Mouse (Mus musculus): ENCODE measurements around the gene Jmjd6. TPM values are rescaled to one million over a fixed set of nuclear protein-coding genes. Genes with fewer than 3 reads are reported as not detected.
A peak's percentile ranks its signal among the peaks of the same experiment; 100 is the strongest.

Gene Jmjd6
- total and polyA plus RNA-seq, 3 experiments: 106 to 116 (median 109) TPM

- peak within 1 kb of the TSS; percentile 92 for H3K27ac ChIP-seq (ENCODE audit: insufficient read depth, low read depth)
- H3K79me2 ChIP-seq (replicated peaks; ENCODE audit: control insufficient read depth, extremely low read depth, insufficient read depth, poor library complexity, severe bottlenecking): peaks cover 40% of the 10 kb centered on the region
- TF ChIP-seq TBP (conservative IDR thresholded peaks at IDR 0.05; ENCODE audit: low read depth, low read length) (peak; percentile 98), UBTF (IDR thresholded peaks at IDR 0.05; ENCODE audit: low read depth, low read length) (peak; percentile 70), ETS1 (conservative IDR thresholded peaks at IDR 0.05; ENCODE audit: low read depth, low read length) (no peak), POLR2A (IDR thresholded peaks at IDR 0.05; ENCODE audit: low read depth, low read length) (peak; percentile 99), ZC3H11A (IDR thresholded peaks at IDR 0.05; ENCODE audit: low read depth, low read length) (no peak), ZNF384 (IDR thresholded peaks at IDR 0.05; ENCODE audit: low read depth, low read length) (no peak)
- H3K9ac ChIP-seq (ENCODE audit: insufficient read depth, low read depth): peak within 1 kb of the TSS; percentile 92
- H3K4me3 ChIP-seq (replicated peaks in 1 of 3; ENCODE audit: low read depth in 2 of 3, low read length in 2 of 3, poor library complexity in 1 of 3): peak within 1 kb of the TSS; percentile 88 to 95 (median 92)
- H3K4me2 ChIP-seq (ENCODE audit: insufficient read depth, low read depth, poor library complexity, severe bottlenecking): peak within 1 kb of the TSS; percentile 97
- peaks cover 0 to 32% of the 10 kb centered on the region in 2 experiments; a peak in 2 of 4 replicates for H3K4me1 ChIP-seq (ENCODE audit: control insufficient read depth in 1 of 2, insufficient read depth in 2 of 2)
- in situ Hi-C loops (cut with MboI; ENCODE audit: low pct_ligation_motif_present, low pct_unique_long_range_greater_than_20kb, low sequenced_read_pairs): no loop called here
- dilution Hi-C loops (cut with MboI; ENCODE audit: extremely low pct_ligation_motif_present, extremely low pct_unique_long_range_greater_than_20kb, low sequenced_read_pairs): no loop called here
- peak; percentile 95 for DNase-seq (ENCODE audit: extremely low read depth)
- no peaks in the 10 kb centered on the region for H3K9me3 ChIP-seq (replicated peaks; ENCODE audit: low read length)
- peaks cover 26 to 44% of the 10 kb centered on the region in 2 experiments for H3K36me3 ChIP-seq (replicated peaks in 1 of 2; ENCODE audit: control insufficient read depth in 1 of 2, insufficient read depth in 1 of 2, low read length in 1 of 2)
- H3K27me3 ChIP-seq (replicated peaks): no peaks in the 10 kb centered on the region
Measured at GRCm38 (mm10) chr11:116852891-116853511, 9.8 kb upstream of the Jmjd6 start, which contains the start of gene Srsf2. Gene Srsf2 (minus strand): TSS chr11:116853094.

- dilution Hi-C loops (cut with MboI; ENCODE audit: extremely low pct_ligation_motif_present, extremely low pct_unique_long_range_greater_than_20kb, low sequenced_read_pairs): no loop called here
- DNase-seq (ENCODE audit: extremely low read depth): peak; percentile 58
Measured at GRCm38 (mm10) chr11:116852291-116852890, 9.1 kb upstream of the Jmjd6 start, which contains the start of gene Mfsd11. Gene Mfsd11 (plus strand): TSS chr11:116852440.

GRCm38 (mm10) chr11:116851576-116852290, 8.5 kb upstream of the Jmjd6 start:
- H3K9me3 ChIP-seq (replicated peaks; ENCODE audit: low read length): no peaks in the 10 kb centered on the region
- no peaks in the 10 kb centered on the region for H3K27me3 ChIP-seq (replicated peaks)
- H3K9ac ChIP-seq (ENCODE audit: insufficient read depth, low read depth): peak overlapping the region; percentile 92
- H3K36me3 ChIP-seq (replicated peaks in 1 of 2; ENCODE audit: control insufficient read depth in 1 of 2, insufficient read depth in 1 of 2, low read length in 1 of 2): peaks cover 29 to 50% of the 10 kb centered on the region in 2 experiments
- TF ChIP-seq POLR2A (IDR thresholded peaks at IDR 0.05; ENCODE audit: low read depth, low read length) (peak; percentile 46), JUN (IDR thresholded peaks at IDR 0.05; ENCODE audit: insufficient read depth, low read depth, low read length) (no peak)
- peak overlapping the region; percentile 83 for H3K4me2 ChIP-seq (ENCODE audit: insufficient read depth, low read depth, poor library complexity, severe bottlenecking)
- dilution Hi-C loops (cut with MboI; ENCODE audit: extremely low pct_ligation_motif_present, extremely low pct_unique_long_range_greater_than_20kb, low sequenced_read_pairs) (no loop called here), in situ Hi-C loops (cut with MboI; ENCODE audit: low pct_ligation_motif_present, low pct_unique_long_range_greater_than_20kb, low sequenced_read_pairs) (no loop called here)
- peaks cover 2 to 45% of the 10 kb centered on the region in 2 experiments; a peak in 2 of 4 replicates for H3K4me1 ChIP-seq (ENCODE audit: control insufficient read depth in 1 of 2, insufficient read depth in 2 of 2)
- H3K4me3 ChIP-seq (replicated peaks in 1 of 3; ENCODE audit: low read depth in 2 of 3, low read length in 2 of 3, poor library complexity in 1 of 3): peak overlapping the region; percentile 88 to 95 (median 92)
- H3K79me2 ChIP-seq (replicated peaks; ENCODE audit: control insufficient read depth, extremely low read depth, insufficient read depth, poor library complexity, severe bottlenecking): peaks cover 52% of the 10 kb centered on the region
- peak overlapping the region; percentile 6; the same call in 1 of the 2 replicates for H3K27ac ChIP-seq (ENCODE audit: insufficient read depth, low read depth)
- DNase-seq (ENCODE audit: extremely low read depth): peak; percentile 40

More at GRCm38 (mm10) chr11:116852291-116852890, 9.1 kb upstream of the Jmjd6 start, which contains the start of gene Mfsd11:
- peak within 1 kb of the TSS; percentile 88 to 95 (median 92) for H3K4me3 ChIP-seq (replicated peaks in 1 of 3; ENCODE audit: low read depth in 2 of 3, low read length in 2 of 3, poor library complexity in 1 of 3)
- in situ Hi-C loops (cut with MboI; ENCODE audit: low pct_ligation_motif_present, low pct_unique_long_range_greater_than_20kb, low sequenced_read_pairs): no loop called here
- H3K9me3 ChIP-seq (replicated peaks; ENCODE audit: low read length): no peaks in the 10 kb centered on the region
- TF ChIP-seq RCOR1 (conservative IDR thresholded peaks at IDR 0.05; ENCODE audit: low read depth, low read length): no peak
- TF ChIP-seq MAX (IDR thresholded peaks at IDR 0.05; ENCODE audit: low read length): no peak
- no peak for TF ChIP-seq MXI1 (IDR thresholded peaks at IDR 0.05; ENCODE audit: low read depth, low read length)
- no peak for TF ChIP-seq NRF1 (IDR thresholded peaks at IDR 0.05; ENCODE audit: low read depth, low read length)
- TF ChIP-seq RAD21 (IDR thresholded peaks at IDR 0.05; ENCODE audit: low read depth, low read length): no peak
- no peaks in the 10 kb centered on the region for H3K27me3 ChIP-seq (replicated peaks)
- peak within 1 kb of the TSS; percentile 83 for H3K4me2 ChIP-seq (ENCODE audit: insufficient read depth, low read depth, poor library complexity, severe bottlenecking)
- H3K4me1 ChIP-seq (ENCODE audit: control insufficient read depth in 1 of 2, insufficient read depth in 2 of 2): peaks cover 2 to 38% of the 10 kb centered on the region in 2 experiments; a peak in 2 of 4 replicates
- H3K79me2 ChIP-seq (replicated peaks; ENCODE audit: control insufficient read depth, extremely low read depth, insufficient read depth, poor library complexity, severe bottlenecking): peaks cover 47% of the 10 kb centered on the region
- peaks cover 29 to 48% of the 10 kb centered on the region in 2 experiments for H3K36me3 ChIP-seq (replicated peaks in 1 of 2; ENCODE audit: control insufficient read depth in 1 of 2, insufficient read depth in 1 of 2, low read length in 1 of 2)
- H3K9ac ChIP-seq (ENCODE audit: insufficient read depth, low read depth): peak within 1 kb of the TSS; percentile 92
- peak within 1 kb of the TSS; percentile 92 for H3K27ac ChIP-seq (ENCODE audit: insufficient read depth, low read depth)

Data from CH12.LX (cell line).